Mouse (Mus musculus) megakaryocyte, embryonic 14.5 days (primary cell): ENCODE data around the gene AC109138.7. TPM values are rescaled to one million over a fixed set of nuclear protein-coding genes. Genes with fewer than 3 reads are reported as not detected.

Experiments
- H3K27me3 ChIP-seq: replicated peaks from 2 replicates; pipeline ENCODE3; 2012; ENCODE audit warnings: inconsistent platforms
- H3K36me3 ChIP-seq: replicated peaks from 2 replicates; pipeline ENCODE3; 2012; ENCODE audit warnings: low read length, inconsistent platforms, mixed read lengths
- H3K4me1 ChIP-seq: 2 replicates; pipeline ENCODE4 v1.6.1; 2012; ENCODE audit warnings: inconsistent platforms
- H3K4me3 ChIP-seq: replicated peaks from 2 replicates; pipeline ENCODE3; 2012; ENCODE audit warnings: moderate library complexity, mild to moderate bottlenecking, inconsistent platforms
- H3K9me3 ChIP-seq: 2 replicates; pipeline ENCODE4 v1.6.1; 2012; ENCODE audit warnings: inconsistent platforms
- FLI1 ChIP-seq: IDR thresholded peaks from 2 replicates; pipeline ENCODE4 v1.6.1; 2012; ENCODE audit warnings: low read length, inconsistent platforms, mixed read lengths
- GATA1 ChIP-seq: IDR thresholded peaks from 3 replicates; pipeline ENCODE4 v1.6.1; 2012; ENCODE audit warnings: mixed read lengths, low read length, inconsistent platforms, borderline replicate concordance
- polyA plus RNA-seq: library from polyadenylated mRNA; stranded (reverse); fragments of >175 nt; gene quantifications from 2 replicates; pipeline ENCODE4 v1.2.3, GENCODE M21; 2012; ENCODE audit warnings: low replicate concordance; ENCODE audit not compliant: insufficient read depth

Gene AC109138.7
- polyA plus RNA-seq, 1 experiment: 73.0 TPM

DNA sequence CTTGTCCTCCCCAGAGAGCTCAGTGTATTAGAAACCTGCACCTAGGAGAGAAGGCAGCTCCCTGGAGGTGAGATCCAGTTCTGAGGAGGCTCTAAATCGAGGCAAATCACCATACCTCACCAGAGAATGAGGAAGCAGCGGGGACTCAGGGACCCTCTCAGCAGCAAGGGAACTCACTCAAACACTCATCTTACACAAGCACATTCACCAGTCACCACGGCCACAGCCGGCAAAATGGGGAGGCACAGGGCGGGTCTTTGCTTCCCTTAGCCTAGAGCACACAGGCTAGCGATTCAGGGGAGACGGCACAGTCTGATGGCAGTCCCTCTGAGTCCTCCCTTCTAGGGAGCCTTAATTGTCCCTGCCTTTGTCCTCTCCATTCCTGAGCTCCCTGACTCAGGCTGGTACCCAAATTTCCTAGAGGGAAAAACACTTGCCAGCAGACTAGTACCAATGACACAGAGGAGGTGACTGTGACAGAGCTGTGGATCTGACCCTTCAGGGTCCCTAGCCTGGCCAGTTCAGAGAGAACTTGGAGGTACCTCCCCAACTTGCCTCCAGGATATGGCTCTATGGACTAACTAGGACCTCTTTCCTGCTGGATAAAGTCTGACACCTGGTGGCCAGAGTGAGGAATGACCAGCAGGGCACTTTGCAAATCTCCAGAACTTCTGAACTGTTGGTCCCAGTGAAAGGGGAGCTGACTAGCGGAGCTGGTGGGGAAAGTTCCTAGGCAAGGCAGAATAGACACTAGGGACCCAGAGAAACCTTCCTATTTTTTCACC lies 13.9 kb downstream of the AC109138.7 start:
- H3K9me3 ChIP-seq: no peaks in the 10 kb centered on the region
- peak overlapping the region; percentile 16 for H3K4me3 ChIP-seq
- TF ChIP-seq GATA1: no peak
- TF ChIP-seq FLI1: no peak
- H3K36me3 ChIP-seq: peaks cover 6% of the 10 kb centered on the region
- peaks cover 85% of the 10 kb centered on the region for H3K4me1 ChIP-seq
- H3K27me3 ChIP-seq: peaks cover 23% of the 10 kb centered on the region

DNA sequence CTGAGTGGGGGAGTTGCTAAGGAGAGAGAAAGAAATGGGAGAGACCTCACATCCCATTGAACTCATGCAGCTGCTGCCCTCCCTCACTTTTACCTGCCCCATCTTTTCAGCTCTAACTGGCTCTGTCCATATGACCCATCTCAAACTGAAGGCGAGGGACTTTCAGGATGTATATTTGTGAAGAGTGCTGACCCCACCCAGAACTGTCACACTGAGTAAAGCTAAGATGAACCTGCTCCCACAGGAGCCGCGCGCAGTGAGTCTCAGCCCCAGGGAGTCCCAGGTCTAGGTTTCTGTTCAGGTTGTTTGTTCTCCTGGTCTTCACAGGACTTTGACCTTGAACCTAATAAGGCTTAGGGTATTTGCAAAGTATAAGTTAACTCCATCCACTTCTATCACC lies 14.7 kb downstream of the AC109138.7 start:
- no peak overlapping the region for H3K4me3 ChIP-seq
- H3K4me1 ChIP-seq: peaks cover 81% of the 10 kb centered on the region
- TF ChIP-seq FLI1 (no peak), GATA1 (no peak)
- H3K36me3 ChIP-seq: peaks cover 10% of the 10 kb centered on the region
- H3K9me3 ChIP-seq: no peaks in the 10 kb centered on the region
- H3K27me3 ChIP-seq: peaks cover 23% of the 10 kb centered on the region

DNA sequence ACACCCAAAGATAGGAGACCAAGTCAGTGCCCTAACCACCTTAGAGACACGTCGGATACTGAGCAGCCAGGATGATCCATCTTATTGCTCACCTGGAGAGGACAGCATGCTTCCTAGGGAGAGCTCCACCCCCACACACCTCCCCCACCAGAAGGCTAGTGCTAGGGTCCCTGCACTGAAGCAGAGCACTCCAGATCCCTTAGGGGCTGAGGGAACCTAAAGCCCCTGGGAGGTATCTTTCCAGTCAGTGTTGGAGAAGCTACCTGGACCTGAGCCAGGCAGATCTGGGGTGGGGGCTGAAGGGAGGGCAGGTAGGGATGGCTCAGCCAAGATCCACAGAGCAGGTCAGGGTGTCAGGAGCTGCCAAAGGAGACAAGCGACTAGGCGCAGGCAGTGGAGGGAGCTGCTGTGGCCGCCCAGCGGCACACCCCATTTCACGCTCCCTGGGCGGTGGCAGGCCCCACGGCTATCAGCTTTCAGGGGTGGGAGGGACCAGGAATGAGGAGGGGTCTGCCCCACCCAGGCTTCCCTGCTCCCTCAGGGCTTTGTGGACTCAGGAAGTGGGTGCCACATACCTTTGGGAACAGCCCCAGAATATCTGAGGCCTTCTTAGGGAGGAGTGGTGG lies 15.4 kb downstream of the AC109138.7 start:
- no peak for TF ChIP-seq FLI1
- no peak for TF ChIP-seq GATA1
- H3K4me1 ChIP-seq: peaks cover 81% of the 10 kb centered on the region
- H3K36me3 ChIP-seq: peaks cover 10% of the 10 kb centered on the region
- H3K9me3 ChIP-seq: no peaks in the 10 kb centered on the region
- no peak overlapping the region for H3K4me3 ChIP-seq
- peaks cover 23% of the 10 kb centered on the region for H3K27me3 ChIP-seq

DNA sequence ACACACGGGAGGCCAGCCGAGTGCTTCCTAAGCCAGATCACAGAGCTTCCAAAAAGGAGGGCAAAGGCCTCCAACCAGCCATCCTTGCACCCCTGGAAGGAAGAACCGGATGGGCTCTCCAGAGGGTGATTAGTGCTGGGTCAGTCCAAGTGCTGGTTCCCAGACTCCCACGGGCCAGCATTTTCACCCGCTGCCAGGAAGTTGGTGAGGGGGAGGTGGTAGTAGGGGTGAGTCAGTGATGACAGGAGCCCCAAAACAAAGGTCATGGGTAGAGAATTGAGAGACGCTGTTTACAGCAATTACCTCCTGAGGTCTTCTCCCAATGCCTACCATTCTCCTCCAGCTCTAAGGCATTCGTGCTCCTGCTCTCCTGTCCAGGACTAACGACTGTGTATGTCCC lies 16.3 kb downstream of the AC109138.7 start:
- peaks cover 10% of the 10 kb centered on the region for H3K36me3 ChIP-seq
- no peak overlapping the region for H3K4me3 ChIP-seq
- H3K4me1 ChIP-seq: peaks cover 78% of the 10 kb centered on the region
- no peaks in the 10 kb centered on the region for H3K9me3 ChIP-seq
- TF ChIP-seq GATA1 (no peak), FLI1 (no peak)
- H3K27me3 ChIP-seq: peaks cover 20% of the 10 kb centered on the region

DNA sequence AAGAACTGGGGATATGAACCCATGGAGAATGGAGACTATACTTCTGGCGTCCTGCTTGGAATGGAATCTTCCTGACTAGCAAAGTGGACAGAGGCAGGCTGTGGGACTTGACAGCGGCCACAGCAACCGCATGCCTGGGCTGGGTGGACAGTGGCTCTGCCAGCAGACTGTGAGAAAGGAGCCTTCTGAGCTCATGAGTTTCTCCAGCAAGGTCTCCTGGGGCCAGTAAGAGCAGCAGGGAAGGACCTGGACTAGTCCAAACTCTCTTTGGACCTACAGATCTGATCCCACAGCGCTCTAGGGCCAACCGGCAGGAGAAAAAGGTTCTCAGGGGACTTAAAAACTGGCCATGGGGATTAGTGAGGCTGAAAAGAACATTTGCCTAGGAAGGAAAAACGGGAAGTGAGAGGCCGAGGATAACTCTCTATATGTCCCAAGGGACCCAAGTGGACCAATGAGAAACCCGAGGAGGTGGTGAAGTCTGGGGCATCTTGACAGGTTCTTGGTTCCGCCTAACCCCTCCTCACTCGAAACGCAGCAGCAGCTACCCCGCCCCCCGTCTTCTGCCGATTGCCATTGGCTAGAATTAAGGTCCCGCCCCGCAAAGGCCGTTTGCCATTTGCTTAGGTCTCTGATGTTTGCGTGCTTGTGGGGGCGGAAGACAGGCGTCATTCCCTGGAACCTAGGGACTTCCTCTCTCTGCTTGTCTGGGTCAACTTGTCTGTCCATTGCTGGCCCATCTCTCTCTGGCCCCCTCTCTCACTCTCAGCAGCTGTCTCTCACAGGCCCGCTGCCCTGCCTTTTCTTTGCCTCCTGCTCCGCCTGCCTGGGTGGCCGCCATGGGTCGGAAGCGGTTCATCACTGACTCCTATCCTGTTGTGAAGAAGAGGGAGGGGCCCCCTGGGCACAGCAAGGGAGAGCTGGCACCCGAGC lies 17.4 kb downstream of the AC109138.7 start, which contains the start of gene Pold4:
Pold4 (plus strand) TSS at position 647 of the 933 bp plus-strand sequence.
- Histone ChIP-seq H3K4me1 (peaks cover 74% of the 10 kb centered on the region), H3K36me3 (peaks cover 10% of the 10 kb centered on the region), H3K27me3 (peaks cover 15% of the 10 kb centered on the region), H3K4me3 (peak within 1 kb of the TSS; percentile 95), H3K9me3 (no peaks in the 10 kb centered on the region)
- TF ChIP-seq FLI1 (no peak), GATA1 (no peak)

DNA sequence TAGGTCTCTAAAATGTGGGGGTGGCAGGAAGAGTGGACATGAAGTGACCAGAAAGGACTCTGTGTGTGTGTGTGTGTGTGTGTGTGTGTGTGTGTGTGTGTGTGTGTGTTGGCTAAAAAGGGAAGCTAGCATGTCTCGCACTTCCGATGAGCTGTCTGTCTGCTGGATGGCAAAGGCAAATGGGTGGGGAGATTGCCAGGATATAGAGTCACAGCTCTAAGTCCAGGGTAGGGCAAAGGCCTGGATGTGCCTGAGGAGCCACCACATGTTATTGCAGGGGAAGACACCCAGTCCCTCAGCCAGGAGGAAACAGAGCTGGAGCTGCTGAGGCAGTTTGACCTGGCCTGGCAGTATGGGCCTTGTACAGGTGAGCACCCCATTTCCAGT lies 18.0 kb downstream of the AC109138.7 start:
- H3K27me3 ChIP-seq: peaks cover 8% of the 10 kb centered on the region
- H3K4me3 ChIP-seq: peak overlapping the region; percentile 95
- peaks cover 10% of the 10 kb centered on the region for H3K36me3 ChIP-seq
- no peak for TF ChIP-seq GATA1
- no peak for TF ChIP-seq FLI1
- peaks cover 67% of the 10 kb centered on the region for H3K4me1 ChIP-seq
- no peaks in the 10 kb centered on the region for H3K9me3 ChIP-seq

DNA sequence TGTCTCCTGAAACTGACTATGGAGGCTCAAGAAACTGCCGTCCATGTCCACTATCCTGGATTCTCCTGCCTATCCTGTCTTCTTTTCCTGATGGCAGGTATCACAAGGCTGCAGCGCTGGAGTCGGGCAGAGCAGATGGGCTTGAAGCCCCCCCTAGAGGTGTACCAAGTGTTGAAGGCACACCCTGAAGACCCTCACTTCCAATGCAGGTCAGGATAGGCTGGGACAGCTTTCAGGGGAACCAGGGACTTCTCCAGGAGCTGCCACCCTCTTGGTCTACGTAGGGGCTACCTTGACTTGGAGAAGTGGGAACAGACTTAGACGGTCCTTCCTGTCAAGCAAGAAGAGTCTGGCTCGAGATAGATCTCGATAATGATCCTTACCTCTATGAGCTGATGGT lies 18.5 kb downstream of the AC109138.7 start:
- TF ChIP-seq GATA1 (no peak), FLI1 (no peak)
- Histone ChIP-seq H3K4me1 (peaks cover 62% of the 10 kb centered on the region), H3K27me3 (peaks cover 5% of the 10 kb centered on the region), H3K4me3 (peak overlapping the region; percentile 95), H3K36me3 (peaks cover 10% of the 10 kb centered on the region), H3K9me3 (peaks cover 4% of the 10 kb centered on the region; the same call in 1 of the 2 replicates)

DNA sequence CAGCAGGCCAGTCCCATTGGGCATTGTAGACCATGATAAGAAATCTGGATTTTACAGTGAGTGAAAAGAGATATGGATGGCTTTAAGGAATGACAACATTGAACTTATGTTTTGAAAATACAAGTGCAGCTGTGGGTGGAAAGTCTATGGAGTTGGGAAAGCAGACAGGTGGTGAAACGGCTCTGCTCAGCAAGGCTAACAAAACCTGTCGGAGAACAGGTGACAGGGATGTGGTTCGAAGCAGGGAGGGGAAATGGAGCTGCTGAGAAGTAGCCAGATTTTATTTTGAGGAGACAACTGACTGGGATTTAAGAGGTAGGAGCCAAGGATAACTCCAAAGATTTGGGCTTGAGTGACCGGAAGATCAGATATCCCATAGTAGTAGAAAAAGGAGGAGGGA lies 20.4 kb downstream of the AC109138.7 start:
- TF ChIP-seq GATA1 (no peak), FLI1 (no peak)
- H3K4me3 ChIP-seq: no peak overlapping the region
- peaks cover 5% of the 10 kb centered on the region for H3K27me3 ChIP-seq
- H3K4me1 ChIP-seq: peaks cover 44% of the 10 kb centered on the region
- peaks cover 10% of the 10 kb centered on the region for H3K36me3 ChIP-seq
- H3K9me3 ChIP-seq: peaks cover 4% of the 10 kb centered on the region; the same call in 1 of the 2 replicates

DNA sequence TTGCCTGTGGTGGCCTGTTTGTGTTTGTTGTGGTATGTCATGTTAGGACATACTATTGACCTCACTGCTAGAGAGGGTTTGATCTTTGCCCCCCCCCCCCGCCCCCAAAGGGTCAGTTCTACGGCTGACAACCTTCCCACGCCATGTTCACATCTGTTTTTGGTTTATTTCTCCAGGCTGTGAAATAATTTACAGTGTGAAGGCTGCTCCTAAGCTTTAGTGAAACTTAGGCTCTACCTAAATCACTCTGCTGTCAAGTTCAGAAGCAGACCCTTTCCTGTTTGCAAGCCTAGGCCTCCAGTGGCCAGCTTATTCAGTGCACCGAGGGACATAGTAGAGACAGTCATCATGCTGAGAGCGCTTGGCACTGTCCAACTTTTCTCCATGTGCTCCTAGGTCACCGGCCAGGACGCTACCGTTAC lies 26.1 kb downstream of the AC109138.7 start:
- TF ChIP-seq GATA1 (no peak), FLI1 (no peak)
- Histone ChIP-seq H3K4me1 (peaks cover 8% of the 10 kb centered on the region; the same call in 1 of the 2 replicates), H3K36me3 (no peaks in the 10 kb centered on the region), H3K9me3 (peaks cover 4% of the 10 kb centered on the region; the same call in 1 of the 2 replicates), H3K4me3 (no peak overlapping the region), H3K27me3 (peaks cover 18% of the 10 kb centered on the region)
